Mouse (Mus musculus) liver, embryonic 14.5 days (tissue): ENCODE results near the gene Calm1.

Experiments used
- CTCF ChIP-seq: IDR thresholded peaks from 2 replicates; pipeline ENCODE4 v1.5.1; 2016; ENCODE audit warnings: antibody characterized with exemption, low read depth, control low read depth
- EP300 ChIP-seq: IDR thresholded peaks from 2 replicates; pipeline ENCODE4 v1.6.1; 2016; ENCODE audit warnings: antibody characterized with exemption, low read depth

GRCm38 (mm10) chr12:100255441-100255949, 56.3 kb downstream of the Calm1 start:
- no peak for TF ChIP-seq CTCF
- no peak for TF ChIP-seq EP300
